Mouse (Mus musculus): ENCODE measurements around the gene Dnal1. TPM values are rescaled to one million over a fixed set of nuclear protein-coding genes. Genes with fewer than 3 reads are reported as not detected.
"Not testable (repeated sequence)": the region's sequence is repeated elsewhere in the genome, so short reads cannot be mapped to it uniquely, and the experiment has no call there.

The Dnal1 gene
- total and polyA plus RNA-seq, 3 experiments, result 0.14 to 1.1 (median 0.49) TPM

GRCm38 (mm10) chr12:84071696-84072095 is 42.5 kb upstream of the Dnal1 start:
- ATAC-seq (ENCODE audit: extremely low read depth, insufficient number of reproducible peaks, low FRiP score, poor library complexity, severe bottlenecking) (no peak), DNase-seq (ENCODE audit: low spot score) (no peak)
- Histone ChIP-seq H3K4me1 (ENCODE audit: insufficient read depth, low read depth, low read length) (no peaks in the 10 kb centered on the region), H3K9me3 (replicated peaks) (no peaks in the 10 kb centered on the region), H3K27me3 (ENCODE audit: insufficient read depth, low read length) (peaks cover 35% of the 10 kb centered on the region), H3K36me3 (replicated peaks) (no peaks in the 10 kb centered on the region), H3K4me3 (ENCODE audit: low read depth, low read length) (no peak overlapping the region)
- no peak for TF ChIP-seq GATA1 (IDR thresholded peaks at IDR 0.05; ENCODE audit: borderline replicate concordance, low read length)
- no peak for TF ChIP-seq CTCF (IDR thresholded peaks at IDR 0.05; ENCODE audit: low read depth, low read length)
- no peak for TF ChIP-seq TAL1 (conservative IDR thresholded peaks at IDR 0.05; ENCODE audit: low read depth, low read length)
- TF ChIP-seq POLR2AphosphoS5 (IDR thresholded peaks at IDR 0.05; ENCODE audit: insufficient replicate concordance, low read depth, low read length), result no peak
- TF ChIP-seq GATA2 (IDR thresholded peaks at IDR 0.05; ENCODE audit: borderline replicate concordance, low read depth, low read length), result no peak

GRCm38 (mm10) chr12:84077371-84077990 is 36.7 kb upstream of the Dnal1 start:
- no peaks in the 10 kb centered on the region for H3K9me3 ChIP-seq (replicated peaks)
- H3K27me3 ChIP-seq (ENCODE audit: insufficient read depth, low read length), result peaks cover 21% of the 10 kb centered on the region
- H3K4me3 ChIP-seq (ENCODE audit: low read depth, low read length), result no peak overlapping the region
- H3K4me1 ChIP-seq (ENCODE audit: insufficient read depth, low read depth, low read length), result peaks cover 4% of the 10 kb centered on the region; the same call in 1 of the 2 replicates
- H3K36me3 ChIP-seq (replicated peaks), result no peaks in the 10 kb centered on the region
- no peak for DNase-seq (ENCODE audit: low spot score)
- no peak for TF ChIP-seq GATA2 (IDR thresholded peaks at IDR 0.05; ENCODE audit: borderline replicate concordance, low read depth, low read length)
- no peak for TF ChIP-seq TAL1 (conservative IDR thresholded peaks at IDR 0.05; ENCODE audit: low read depth, low read length)
- TF ChIP-seq POLR2AphosphoS5 (IDR thresholded peaks at IDR 0.05; ENCODE audit: insufficient replicate concordance, low read depth, low read length), result no peak
- no peak for TF ChIP-seq CTCF (IDR thresholded peaks at IDR 0.05; ENCODE audit: low read depth, low read length)
- TF ChIP-seq GATA1 (IDR thresholded peaks at IDR 0.05; ENCODE audit: borderline replicate concordance, low read length), result no peak
- no peak for ATAC-seq (ENCODE audit: extremely low read depth, insufficient number of reproducible peaks, low FRiP score, poor library complexity, severe bottlenecking)

GRCm38 (mm10) chr12:84083842-84084241 is 30.3 kb upstream of the Dnal1 start:
- Histone ChIP-seq H3K36me3 (replicated peaks) (no peaks in the 10 kb centered on the region), H3K4me1 (ENCODE audit: insufficient read depth, low read depth, low read length) (peaks cover 4% of the 10 kb centered on the region; the same call in 1 of the 2 replicates), H3K4me3 (ENCODE audit: low read depth, low read length) (no peak overlapping the region), H3K9me3 (replicated peaks) (no peaks in the 10 kb centered on the region), H3K27me3 (ENCODE audit: insufficient read depth, low read length) (peaks cover 12% of the 10 kb centered on the region)
- no peak for TF ChIP-seq TAL1 (conservative IDR thresholded peaks at IDR 0.05; ENCODE audit: low read depth, low read length)
- TF ChIP-seq GATA2 (IDR thresholded peaks at IDR 0.05; ENCODE audit: borderline replicate concordance, low read depth, low read length), result no peak
- no peak for TF ChIP-seq POLR2AphosphoS5 (IDR thresholded peaks at IDR 0.05; ENCODE audit: insufficient replicate concordance, low read depth, low read length)
- TF ChIP-seq CTCF (IDR thresholded peaks at IDR 0.05; ENCODE audit: low read depth, low read length), result no peak
- TF ChIP-seq GATA1 (IDR thresholded peaks at IDR 0.05; ENCODE audit: borderline replicate concordance, low read length), result no peak
- DNase-seq (ENCODE audit: low spot score) (no peak), ATAC-seq (ENCODE audit: extremely low read depth, insufficient number of reproducible peaks, low FRiP score, poor library complexity, severe bottlenecking) (no peak)

- ATAC-seq (ENCODE audit: extremely low read depth, insufficient number of reproducible peaks, low FRiP score, poor library complexity, severe bottlenecking), result no peak
Observed at GRCm38 (mm10) chr12:84084581-84084980, 29.6 kb upstream of the Dnal1 start.

GRCm38 (mm10) chr12:84094666-84095065 is 19.5 kb upstream of the Dnal1 start:
- not testable (repeated sequence) for H3K4me1 ChIP-seq (ENCODE audit: insufficient read depth, low read depth, low read length); H3K9me3 ChIP-seq (replicated peaks)
- peaks cover 12% of the 10 kb centered on the region for H3K27me3 ChIP-seq (ENCODE audit: insufficient read depth, low read length)

More at GRCm38 (mm10) chr12:84084581-84084980, 29.6 kb upstream of the Dnal1 start:
- Histone ChIP-seq H3K4me3 (ENCODE audit: low read depth, low read length) (no peak overlapping the region), H3K9me3 (replicated peaks) (no peaks in the 10 kb centered on the region), H3K4me1 (ENCODE audit: insufficient read depth, low read depth, low read length) (peaks cover 4% of the 10 kb centered on the region; the same call in 1 of the 2 replicates), H3K27me3 (ENCODE audit: insufficient read depth, low read length) (peaks cover 12% of the 10 kb centered on the region), H3K36me3 (replicated peaks) (no peaks in the 10 kb centered on the region)
- no peak for DNase-seq (ENCODE audit: low spot score)
- no peak for TF ChIP-seq TAL1 (conservative IDR thresholded peaks at IDR 0.05; ENCODE audit: low read depth, low read length)
- TF ChIP-seq CTCF (IDR thresholded peaks at IDR 0.05; ENCODE audit: low read depth, low read length), result no peak
- no peak for TF ChIP-seq GATA2 (IDR thresholded peaks at IDR 0.05; ENCODE audit: borderline replicate concordance, low read depth, low read length)
- TF ChIP-seq POLR2AphosphoS5 (IDR thresholded peaks at IDR 0.05; ENCODE audit: insufficient replicate concordance, low read depth, low read length), result no peak
- TF ChIP-seq GATA1 (IDR thresholded peaks at IDR 0.05; ENCODE audit: borderline replicate concordance, low read length), result no peak

GRCm38 (mm10) chr12:84099605-84100004 is 14.6 kb upstream of the Dnal1 start:
- no peak for ATAC-seq (ENCODE audit: extremely low read depth, insufficient number of reproducible peaks, low FRiP score, poor library complexity, severe bottlenecking)
- H3K4me1 ChIP-seq (ENCODE audit: insufficient read depth, low read depth, low read length), result no peaks in the 10 kb centered on the region
- TF ChIP-seq GATA2 (IDR thresholded peaks at IDR 0.05; ENCODE audit: borderline replicate concordance, low read depth, low read length) (no peak), POLR2AphosphoS5 (IDR thresholded peaks at IDR 0.05; ENCODE audit: insufficient replicate concordance, low read depth, low read length) (no peak)

More at GRCm38 (mm10) chr12:84094666-84095065, 19.5 kb upstream of the Dnal1 start:
- H3K4me3 ChIP-seq (ENCODE audit: low read depth, low read length); H3K36me3 ChIP-seq (replicated peaks); ATAC-seq (ENCODE audit: extremely low read depth, insufficient number of reproducible peaks, low FRiP score, poor library complexity, severe bottlenecking); DNase-seq (ENCODE audit: low spot score): not testable (repeated sequence)

More at GRCm38 (mm10) chr12:84099605-84100004, 14.6 kb upstream of the Dnal1 start:
- DNase-seq (ENCODE audit: low spot score), result no peak
- Histone ChIP-seq H3K9me3 (replicated peaks) (no peaks in the 10 kb centered on the region), H3K27me3 (ENCODE audit: insufficient read depth, low read length) (peaks cover 26% of the 10 kb centered on the region), H3K36me3 (replicated peaks) (no peaks in the 10 kb centered on the region), H3K4me3 (ENCODE audit: low read depth, low read length) (no peak overlapping the region)

Data from G1E (cell line).